Mouse (Mus musculus) MEL (cell line): ENCODE results near the gene Mab21l3.

Experiments
- CTCF ChIP-seq, 3 experiments: IDR thresholded peaks in 2 of 3; conservative IDR thresholded peaks in 1 of 3; 2 replicates each; pipeline ENCODE4 v1.5.1; 2011 to 2012; ENCODE audit warnings: low read length in 3 of 3, low read depth in 2 of 3, mild to moderate bottlenecking in 2 of 3, improper control_type of control experiment in 1 of 3, inconsistent platforms in 1 of 3, mixed read lengths in 1 of 3, moderate library complexity in 1 of 3; ENCODE audit not compliant: control insufficient read depth in 1 of 3, insufficient read depth in 1 of 3, poor library complexity in 1 of 3, severe bottlenecking in 1 of 3
- EP300 ChIP-seq, 2 experiments: IDR thresholded peaks; 2 replicates each; pipeline ENCODE4 v1.6.1; 2011; ENCODE audit warnings: improper control_type of control experiment in 2 of 2, low read length in 2 of 2, low read depth in 1 of 2, mild to moderate bottlenecking in 1 of 2
- HCFC1 ChIP-seq: IDR thresholded peaks from 2 replicates; pipeline ENCODE4 v1.6.1; 2012; ENCODE audit warnings: low read depth, mild to moderate bottlenecking, inconsistent platforms, low read length, improper control_type of control experiment, moderate library complexity
- MAFK ChIP-seq: IDR thresholded peaks from 2 replicates; pipeline ENCODE4 v1.6.1; 2011; ENCODE audit warnings: low read depth, mild to moderate bottlenecking, low read length, improper control_type of control experiment, borderline replicate concordance
- MYC ChIP-seq: IDR thresholded peaks from 2 replicates; pipeline ENCODE4 v1.6.1; 2011; ENCODE audit warnings: low read depth, mild to moderate bottlenecking, low read length, improper control_type of control experiment, moderate library complexity
- POLR2A ChIP-seq, 2 experiments: IDR thresholded peaks; 2 replicates each; pipeline ENCODE4 v1.6.1; 2011 to 2012; ENCODE audit warnings: low read length in 2 of 2, mild to moderate bottlenecking in 2 of 2, control low read depth in 1 of 2, improper control_type of control experiment in 1 of 2, low read depth in 1 of 2, moderate library complexity in 1 of 2; ENCODE audit not compliant: control insufficient read depth in 1 of 2, insufficient read depth in 1 of 2, poor library complexity in 1 of 2
- POLR2AphosphoS2 ChIP-seq: IDR thresholded peaks from 2 replicates; pipeline ENCODE4 v1.6.1; 2011; ENCODE audit warnings: low read length, improper control_type of control experiment
- USF1 ChIP-seq: IDR thresholded peaks from 2 replicates; pipeline ENCODE4 v1.6.1; 2014; ENCODE audit warnings: low read depth, mild to moderate bottlenecking, inconsistent platforms, low read length, improper control_type of control experiment, moderate library complexity
- USF2 ChIP-seq, 2 experiments: IDR thresholded peaks; 2 replicates each; pipeline ENCODE4 v1.6.1; 2011 to 2012; ENCODE audit warnings: improper control_type of control experiment in 2 of 2, low read length in 2 of 2, borderline replicate concordance in 1 of 2, inconsistent platforms in 1 of 2, low read depth in 1 of 2, mild to moderate bottlenecking in 1 of 2; ENCODE audit not compliant: insufficient read depth in 1 of 2
- ZNF384 ChIP-seq: IDR thresholded peaks from 2 replicates; pipeline ENCODE4 v1.6.1; 2012; ENCODE audit warnings: low read depth, mild to moderate bottlenecking, inconsistent platforms, low read length, improper control_type of control experiment

- TF ChIP-seq CTCF (IDR thresholded peaks at IDR 0.05 in 2 of 3, conservative IDR thresholded peaks at IDR 0.05 in 1 of 3; ENCODE audit: control insufficient read depth in 1 of 3, insufficient read depth in 1 of 3, low read depth in 2 of 3, low read length in 3 of 3, poor library complexity in 1 of 3, severe bottlenecking in 1 of 3) (no peak), USF1 (no peak), POLR2A (IDR thresholded peaks at IDR 0.05; ENCODE audit: control insufficient read depth in 1 of 2, insufficient read depth in 1 of 2, low read depth in 1 of 2, low read length in 2 of 2, poor library complexity in 1 of 2) (no peak), USF2 (IDR thresholded peaks at IDR 0.05; ENCODE audit: borderline replicate concordance in 1 of 2, insufficient read depth in 1 of 2, low read depth in 1 of 2, low read length in 2 of 2) (no peak), POLR2AphosphoS2 (no peak), MAFK (no peak), EP300 (IDR thresholded peaks at IDR 0.05; ENCODE audit: low read depth in 1 of 2, low read length in 2 of 2) (no peak), MYC (no peak), ZNF384 (no peak), HCFC1 (no peak)
Observed at GRCm38 (mm10) chr3:101831189-101831858, 17.4 kb downstream of the Mab21l3 start.
